Mouse (Mus musculus): Measurements from ENCODE around the gene Selenov.
A peak's percentile ranks its signal among the peaks of the same experiment; 100 is the strongest.

Selenov gene

GRCm38 (mm10) chr7:28290638-28291590 is at the start of gene Selenov:
Gene Selenov (minus strand): TSS chr7:28291186.
- DNase-seq (ENCODE audit: low read depth, low spot score) = no peak

- DNase-seq (ENCODE audit: low read depth, low spot score) = peak; percentile 79
Observed at GRCm38 (mm10) chr7:28339213-28339917, 48.4 kb upstream of the Selenov start.

GRCm38 (mm10) chr7:28338108-28338998 is 47.4 kb upstream of the Selenov start, which contains the start of gene Supt5:
Gene Supt5 (minus strand): TSS chr7:28338746.
- peak; percentile 99 for DNase-seq (ENCODE audit: low read depth, low spot score)

GRCm38 (mm10) chr7:28335471-28335870 is 44.5 kb upstream of the Selenov start:
- no peak for DNase-seq (ENCODE audit: low read depth, low spot score)

- DNase-seq (ENCODE audit: low read depth, low spot score) = no peak
Observed at GRCm38 (mm10) chr7:28334534-28334933, 43.5 kb upstream of the Selenov start.

- no peak for DNase-seq (ENCODE audit: low read depth, low spot score)
Observed at GRCm38 (mm10) chr7:28328260-28328659, 37.3 kb upstream of the Selenov start.

GRCm38 (mm10) chr7:28326457-28326856 is 35.5 kb upstream of the Selenov start:
- peak; percentile 18 for DNase-seq (ENCODE audit: low read depth, low spot score)

GRCm38 (mm10) chr7:28325293-28325692 is 34.3 kb upstream of the Selenov start:
- DNase-seq (ENCODE audit: low read depth, low spot score) = no peak

- DNase-seq (ENCODE audit: low read depth, low spot score) = no peak
Observed at GRCm38 (mm10) chr7:28321974-28322720, 31.2 kb upstream of the Selenov start.

GRCm38 (mm10) chr7:28318714-28319113 is 27.7 kb upstream of the Selenov start:
- no peak for DNase-seq (ENCODE audit: low read depth, low spot score)

GRCm38 (mm10) chr7:28318036-28318435 is 27.1 kb upstream of the Selenov start:
- no peak for DNase-seq (ENCODE audit: low read depth, low spot score)

- peak; percentile 96 for DNase-seq (ENCODE audit: low read depth, low spot score)
Observed at GRCm38 (mm10) chr7:28311926-28312543, 21.0 kb upstream of the Selenov start, which contains the start of gene Timm50. Gene Timm50 (minus strand): TSS chr7:28312072.

- DNase-seq (ENCODE audit: low read depth, low spot score) = peak; percentile 18
Observed at GRCm38 (mm10) chr7:28311151-28311925, 20.4 kb upstream of the Selenov start.

- no peak for DNase-seq (ENCODE audit: low read depth, low spot score)
Observed at GRCm38 (mm10) chr7:28309737-28310136, 18.8 kb upstream of the Selenov start.

- DNase-seq (ENCODE audit: low read depth, low spot score) = no peak
Observed at GRCm38 (mm10) chr7:28306216-28306615, 15.2 kb upstream of the Selenov start.

GRCm38 (mm10) chr7:28305641-28306040 is 14.7 kb upstream of the Selenov start:
- DNase-seq (ENCODE audit: low read depth, low spot score) = no peak

GRCm38 (mm10) chr7:28301616-28302433 is 10.8 kb upstream of the Selenov start, which contains the start of gene Dll3:
Gene Dll3 (minus strand): TSS chr7:28302238.
- peak; percentile 31 for DNase-seq (ENCODE audit: low read depth, low spot score)

- peak; percentile 44 for DNase-seq (ENCODE audit: low read depth, low spot score)
Observed at GRCm38 (mm10) chr7:28298837-28299625, 8.0 kb upstream of the Selenov start.

All from CD4-positive helper T cell, adult 2 months (primary cell).